Mouse (Mus musculus) adrenal gland (tissue): Measurements from ENCODE around the gene Tanc2.

ENCODE experiments used
- microRNA-seq, 2 experiments: library from miRNA; unstranded; fragments of <30 nt; microRNA quantifications; one replicate each; pipeline ENCODE4; 2019

The Tanc2 gene

Small RNAs within 50 kb of the gene (microRNA-seq; reads per million reads assigned to microRNA genes)
- gene Gm23990, result 0 reads per million in 2 experiments
